Mouse (Mus musculus) testis, postnatal 14 days (tissue): Measurements from ENCODE around the gene Tmem184a.

Experiments used
- DNase-seq: peaks from one replicate; pipeline ENCODE4 v3.0.0; 2021; ENCODE audit warnings: low spot score

Gene Tmem184a

GRCm38 (mm10) chr5:139819538-139820181 lies at the start of gene Tmem184a:
Gene Tmem184a (minus strand): TSS chr5:139819917.
- DNase-seq, result no peak

- DNase-seq, result no peak
Measured at GRCm38 (mm10) chr5:139862759-139863158, 43.0 kb upstream of the Tmem184a start.

GRCm38 (mm10) chr5:139860328-139861104 lies 40.8 kb upstream of the Tmem184a start:
- DNase-seq, result no peak

- DNase-seq, result peak; percentile 38
Measured at GRCm38 (mm10) chr5:139849626-139850320, 30.1 kb upstream of the Tmem184a start.

- no peak for DNase-seq
Measured at GRCm38 (mm10) chr5:139839142-139839541, 19.4 kb upstream of the Tmem184a start.

GRCm38 (mm10) chr5:139838476-139838892 lies 18.8 kb upstream of the Tmem184a start:
- DNase-seq, result peak; percentile 49

- no peak for DNase-seq
Measured at GRCm38 (mm10) chr5:139835706-139836105, 16.0 kb upstream of the Tmem184a start.

- no peak for DNase-seq
Measured at GRCm38 (mm10) chr5:139832125-139832524, 12.4 kb upstream of the Tmem184a start.

- DNase-seq, result no peak
Measured at GRCm38 (mm10) chr5:139830734-139831133, 11.0 kb upstream of the Tmem184a start.

- no peak for DNase-seq
Measured at GRCm38 (mm10) chr5:139829384-139829783, 9.7 kb upstream of the Tmem184a start.

GRCm38 (mm10) chr5:139827593-139827992 lies 7.9 kb upstream of the Tmem184a start:
- no peak for DNase-seq

GRCm38 (mm10) chr5:139826357-139827055 lies 6.8 kb upstream of the Tmem184a start, which contains the start of the genes Gm26938 and Psmg3:
Gene Gm26938 (minus strand): TSS chr5:139826407.
Gene Psmg3 (minus strand): TSS chr5:139826885.
- peak; percentile 87 for DNase-seq

- DNase-seq, result no peak
Measured at GRCm38 (mm10) chr5:139825947-139826346, 6.2 kb upstream of the Tmem184a start.

- DNase-seq, result no peak
Measured at GRCm38 (mm10) chr5:139824531-139824930, 4.8 kb upstream of the Tmem184a start.

GRCm38 (mm10) chr5:139821466-139822459 lies 2.0 kb upstream of the Tmem184a start:
- no peak for DNase-seq

GRCm38 (mm10) chr5:139818801-139819200 lies 916 bp downstream of the Tmem184a start:
- DNase-seq, result no peak

- no peak for DNase-seq
Measured at GRCm38 (mm10) chr5:139818056-139818455, 1.7 kb downstream of the Tmem184a start.

GRCm38 (mm10) chr5:139817292-139817691 lies 2.4 kb downstream of the Tmem184a start:
- no peak for DNase-seq

- no peak for DNase-seq
Measured at GRCm38 (mm10) chr5:139816445-139816844, 3.3 kb downstream of the Tmem184a start.

- DNase-seq, result peak; percentile 81
Measured at GRCm38 (mm10) chr5:139815964-139816363, 3.8 kb downstream of the Tmem184a start.

- DNase-seq, result no peak
Measured at GRCm38 (mm10) chr5:139813963-139814381, 5.7 kb downstream of the Tmem184a start.
